Mouse (Mus musculus) bone marrow, adult 2 months (tissue): Measurements from ENCODE around the gene Gm10188. TPM values are rescaled to one million over a fixed set of nuclear protein-coding genes. Genes with fewer than 3 reads are reported as not detected.
A peak's percentile ranks its signal among the peaks of the same experiment; 100 is the strongest.

ENCODE experiments used
- H3K27ac ChIP-seq: fragments of 200-500 bp; 2 replicates; pipeline ENCODE4 v1.5.1; 2012; ENCODE audit warnings: low read depth, mild to moderate bottlenecking, control low read depth, inconsistent platforms, low read length; ENCODE audit not compliant: control insufficient read depth, poor library complexity, insufficient read depth
- H3K4me1 ChIP-seq: fragments of 200-500 bp; 2 replicates; pipeline ENCODE4 v1.6.1; 2011; ENCODE audit warnings: low read length; ENCODE audit not compliant: control insufficient read depth, insufficient read depth
- H3K4me3 ChIP-seq: fragments of 200-500 bp; replicated peaks from 2 replicates; pipeline ENCODE3; 2011; ENCODE audit warnings: mild to moderate bottlenecking, low read depth, low read length, control low read depth; ENCODE audit not compliant: control insufficient read depth
- CTCF ChIP-seq: fragments of 200-500 bp; IDR thresholded peaks from 2 replicates; pipeline ENCODE4 v1.5.1; 2011; ENCODE audit warnings: low read length, control low read depth; ENCODE audit not compliant: control insufficient read depth, insufficient read depth
- POLR2A ChIP-seq: fragments of 200-500 bp; IDR thresholded peaks from 2 replicates; pipeline ENCODE4 v1.6.1; 2011; ENCODE audit warnings: low read depth, mild to moderate bottlenecking, control low read depth, low read length, borderline replicate concordance; ENCODE audit not compliant: control insufficient read depth
- WGBS: fragments of 180-500 bp; shearing (Covaris S2); methylation state at CpG from one replicate; pipeline ENCODE4 v1.1.7; 2018; 5-methylcytosine and 5-hydroxymethylcytosine counted together
- polyA plus RNA-seq: library from polyadenylated mRNA; stranded (reverse); fragments of >200 nt; gene quantifications from 2 replicates; pipeline ENCODE4 v1.2.4, GENCODE M21; 2011; ENCODE audit warnings: low replicate concordance; ENCODE audit not compliant: missing spikeins, insufficient read depth, insufficient read length

The Gm10188 gene
- polyA plus RNA-seq, 1 experiment, result not detected

DNA sequence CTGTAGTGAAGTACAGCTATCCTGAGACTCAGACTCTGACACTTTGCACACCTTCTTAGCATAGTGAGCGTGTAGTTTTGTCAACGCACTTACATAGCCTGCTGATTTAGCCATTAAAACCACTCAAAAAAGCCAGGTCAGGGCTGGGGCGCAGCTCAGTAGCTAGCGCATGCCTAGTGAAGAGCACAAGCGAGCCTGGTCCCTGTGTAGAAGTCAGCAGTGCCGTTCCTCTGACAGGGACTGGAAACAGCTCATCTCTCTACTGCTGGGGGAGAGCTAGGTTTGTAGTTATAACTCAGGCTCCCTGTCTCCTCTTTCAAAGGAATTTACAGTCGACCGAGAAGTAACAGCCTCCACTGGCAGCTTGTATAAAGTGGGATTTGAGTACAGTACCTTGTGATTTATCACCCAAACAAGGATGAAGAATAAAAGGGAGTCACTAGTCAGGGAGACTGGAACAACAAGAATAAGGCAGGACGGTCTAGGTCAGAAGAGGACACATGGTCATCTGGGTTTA lies 5.2 kb upstream of the Gm10188 start:
- H3K4me3 ChIP-seq, result no peak overlapping the region
- TF ChIP-seq POLR2A, result no peak
- no peak for TF ChIP-seq CTCF
- H3K4me1 ChIP-seq, result no peaks in the 10 kb centered on the region; the same call in 1 of the 2 replicates
- no peak overlapping the region for H3K27ac ChIP-seq
- WGBS, result 64% methylated on average over 9 of the region's 9 CpGs

DNA sequence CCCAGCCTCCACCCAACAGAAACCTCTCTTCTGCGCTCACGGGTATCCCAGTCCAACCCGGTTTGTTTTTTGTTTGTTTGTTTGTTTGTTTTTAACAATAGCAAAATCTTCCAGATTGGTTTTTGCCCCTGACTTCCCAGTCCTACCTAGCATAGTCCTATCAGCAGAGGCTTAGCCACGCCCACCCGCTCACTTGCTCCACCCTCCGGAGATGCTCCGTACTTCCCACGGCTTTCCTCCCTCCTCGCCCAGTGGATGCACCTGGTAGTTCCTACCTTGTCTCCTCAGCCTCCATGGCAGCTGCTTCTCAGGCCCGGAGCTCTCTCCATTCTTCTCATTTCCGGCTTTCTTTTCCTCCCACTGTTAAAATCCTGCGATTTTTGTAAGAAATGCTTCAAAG lies 4.0 kb upstream of the Gm10188 start:
- WGBS, result 29% methylated on average over 12 of the region's 12 CpGs
- TF ChIP-seq POLR2A, result no peak
- no peak for TF ChIP-seq CTCF
- no peak overlapping the region for H3K4me3 ChIP-seq
- H3K4me1 ChIP-seq, result no peaks in the 10 kb centered on the region; the same call in 1 of the 2 replicates
- no peak overlapping the region for H3K27ac ChIP-seq

DNA sequence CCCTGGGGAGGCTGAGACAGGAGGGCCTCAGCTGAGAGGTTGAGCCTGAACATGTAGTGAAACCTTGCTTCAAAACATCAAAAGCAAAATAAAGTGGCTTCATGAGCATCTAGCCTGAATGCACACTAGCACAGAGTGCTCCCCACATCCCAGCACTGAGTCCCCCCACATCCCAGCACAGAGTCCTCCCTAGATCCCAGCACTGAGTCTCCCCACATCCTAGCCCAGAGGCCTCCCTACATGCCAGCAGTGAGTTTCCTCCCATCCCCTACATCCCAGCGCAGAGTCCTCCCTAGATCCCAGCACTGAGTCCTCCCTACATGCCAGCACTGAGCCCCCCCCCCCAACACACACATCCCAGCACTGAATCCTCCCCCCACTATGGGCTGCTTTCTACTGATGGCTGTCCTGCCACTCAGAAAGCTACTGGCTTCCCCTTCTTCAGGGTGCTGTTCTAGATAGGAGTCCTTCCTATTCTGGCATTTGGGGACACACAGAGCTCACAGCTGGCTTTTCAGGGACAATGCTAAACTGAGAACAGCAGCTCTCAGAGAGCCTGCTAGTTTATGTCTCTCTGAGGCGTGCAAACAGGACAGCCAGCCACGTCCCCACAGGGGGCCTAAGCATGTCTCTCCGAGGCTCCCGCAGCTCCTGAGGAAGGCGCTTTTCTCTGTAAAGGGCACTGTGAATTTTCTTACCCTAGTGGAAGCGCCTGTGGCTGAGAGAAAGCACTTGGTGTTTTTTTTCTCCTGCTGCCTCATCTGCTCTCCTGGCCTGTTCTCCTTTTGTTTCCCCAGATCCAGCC lies 2.1 kb upstream of the Gm10188 start:
- Histone ChIP-seq H3K4me1 (no peaks in the 10 kb centered on the region; the same call in 1 of the 2 replicates), H3K27ac (no peak overlapping the region), H3K4me3 (no peak overlapping the region)
- no peak for TF ChIP-seq POLR2A
- TF ChIP-seq CTCF, result no peak
- 74% methylated on average over 7 of the region's 7 CpGs for WGBS

DNA sequence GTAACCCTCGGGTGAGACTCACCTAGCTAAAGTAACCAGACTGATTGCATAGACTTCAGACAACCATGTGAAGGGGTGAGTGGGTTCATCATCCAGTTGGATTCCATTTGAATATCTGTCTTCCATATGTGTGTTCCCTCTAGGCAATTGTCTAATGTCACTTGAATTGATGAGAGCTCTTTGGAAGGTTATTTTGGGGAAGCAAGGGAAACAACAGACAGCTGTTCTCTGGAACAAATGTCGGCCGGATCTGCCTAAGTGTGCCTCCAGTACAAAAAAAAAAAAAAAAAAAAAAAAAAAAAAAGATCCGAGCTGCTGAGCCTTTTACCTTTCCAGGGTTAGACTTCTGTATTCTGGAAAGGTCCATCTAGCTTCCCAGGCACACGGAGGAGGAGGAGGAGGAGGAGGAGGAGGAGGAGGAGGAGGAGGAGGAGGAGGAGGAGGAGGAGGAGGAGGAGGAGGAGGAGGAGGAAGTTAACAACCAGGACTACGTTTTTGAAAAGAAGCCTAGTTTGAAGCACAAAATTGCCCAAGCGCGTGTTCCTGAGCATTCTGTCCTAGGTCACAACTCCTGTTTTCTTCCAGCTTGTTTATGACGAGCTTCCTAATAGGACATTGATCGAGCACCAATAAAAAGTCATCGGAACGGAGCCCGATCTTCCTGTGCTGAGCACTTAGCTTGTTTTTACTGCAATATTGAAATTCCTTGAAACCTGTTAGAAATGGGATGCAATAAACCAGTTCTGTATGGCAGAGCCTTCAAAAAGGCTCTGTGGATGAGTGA lies 3.1 kb downstream of the Gm10188 start:
- no peaks in the 10 kb centered on the region; the same call in 1 of the 2 replicates for H3K4me1 ChIP-seq
- WGBS, result 77% methylated on average over 12 of the region's 13 CpGs

DNA sequence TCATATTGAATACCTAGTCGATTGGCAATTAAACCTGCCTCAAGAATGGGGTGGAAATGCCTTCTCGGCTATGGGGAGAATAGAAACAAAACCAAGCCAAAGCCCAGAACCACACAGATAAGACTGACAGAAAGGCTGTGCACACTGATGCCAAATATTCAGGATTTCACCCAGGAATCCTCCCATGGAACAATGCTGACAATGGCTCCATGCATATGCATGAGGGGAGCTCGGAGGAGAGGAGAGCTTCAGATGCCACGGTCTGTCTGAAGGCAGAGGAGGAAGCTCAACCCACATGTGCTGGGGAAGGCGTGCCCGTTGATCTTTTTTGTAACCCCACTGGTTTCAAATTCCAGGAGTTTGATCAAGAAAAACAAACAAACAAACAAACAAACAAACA lies 7.4 kb downstream of the Gm10188 start:
- no peaks in the 10 kb centered on the region for H3K4me1 ChIP-seq
- no peak overlapping the region for H3K27ac ChIP-seq
- WGBS, result 41% methylated on average over 6 of the region's 6 CpGs
- H3K4me3 ChIP-seq, result no peak overlapping the region
- no peak for TF ChIP-seq POLR2A
- no peak for TF ChIP-seq CTCF

More for the DNA sequence above, 3.1 kb downstream of the Gm10188 start:
- TF ChIP-seq CTCF, result no peak
- no peak for TF ChIP-seq POLR2A
- H3K27ac ChIP-seq, result no peak overlapping the region
- no peak overlapping the region for H3K4me3 ChIP-seq

DNA sequence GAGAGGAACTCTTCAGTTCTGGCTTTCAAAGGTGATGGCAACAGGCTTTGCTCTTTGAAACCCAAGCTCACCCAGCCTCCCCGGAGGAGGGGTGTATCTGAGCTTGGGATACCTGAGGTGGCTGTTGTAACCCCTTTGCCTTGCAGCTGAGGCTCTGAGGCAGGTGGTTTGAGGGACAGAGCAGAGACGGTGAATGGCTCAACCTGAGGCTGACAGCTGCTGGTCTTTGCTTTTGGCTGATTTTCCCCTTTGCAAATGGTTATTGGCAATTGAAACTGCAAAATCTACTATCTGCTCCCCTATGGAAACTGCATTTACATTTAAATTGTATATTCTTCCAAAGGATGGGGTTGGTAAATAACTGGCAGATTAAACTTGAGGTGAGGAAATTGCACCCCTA lies 7.9 kb downstream of the Gm10188 start:
- H3K4me1 ChIP-seq, result no peaks in the 10 kb centered on the region
- WGBS, result 44% methylated on average over 2 of the region's 2 CpGs
- TF ChIP-seq CTCF (no peak), POLR2A (no peak)
- H3K4me3 ChIP-seq, result no peak overlapping the region
- no peak overlapping the region for H3K27ac ChIP-seq

DNA sequence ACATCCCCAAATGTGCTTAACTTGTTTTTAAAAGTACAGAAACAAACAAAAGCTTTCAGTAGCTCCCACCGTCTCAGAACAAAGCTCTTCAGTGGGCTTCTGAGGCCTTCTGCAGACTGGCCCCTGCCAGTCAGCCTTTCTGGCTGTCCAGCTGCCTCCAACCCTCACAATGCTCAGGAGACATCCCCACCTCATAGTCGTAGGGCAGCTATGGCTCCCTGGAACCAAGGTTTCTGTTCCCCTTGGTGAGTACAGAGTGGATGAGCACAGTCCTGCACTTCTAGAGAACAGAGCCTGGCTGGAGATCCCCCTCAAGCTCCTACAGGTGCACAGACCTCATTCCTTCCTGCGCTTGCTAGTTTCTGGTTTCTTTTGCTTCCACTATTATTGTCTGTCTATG lies 13.3 kb downstream of the Gm10188 start:
- WGBS, result 66% methylated on average over 3 of the region's 3 CpGs
- no peak overlapping the region for H3K27ac ChIP-seq
- H3K4me3 ChIP-seq, result no peak overlapping the region
- TF ChIP-seq POLR2A, result no peak
- TF ChIP-seq CTCF, result no peak
- no peaks in the 10 kb centered on the region for H3K4me1 ChIP-seq

DNA sequence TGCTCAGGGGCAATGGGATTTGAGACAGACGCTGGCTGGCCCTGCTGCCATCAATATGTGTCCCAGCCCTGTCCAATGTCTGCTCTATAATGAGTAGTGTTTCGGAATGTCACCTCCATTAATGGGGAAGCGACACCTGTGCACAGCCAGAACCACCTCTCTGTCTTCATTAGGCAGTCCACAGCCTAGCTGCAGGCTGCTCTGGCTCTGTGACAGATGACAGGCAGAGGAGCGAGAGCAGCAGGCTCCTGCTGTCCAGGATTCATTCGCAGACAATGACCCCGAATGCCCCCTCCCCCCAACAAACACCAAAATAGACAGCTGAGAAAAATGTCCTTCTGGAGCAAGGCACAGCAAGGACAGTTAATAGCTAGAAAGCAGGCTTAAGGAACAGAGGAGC lies 16.5 kb downstream of the Gm10188 start:
- WGBS, result 65% methylated on average over 6 of the region's 6 CpGs
- Histone ChIP-seq H3K4me1 (no peaks in the 10 kb centered on the region), H3K27ac (no peak overlapping the region), H3K4me3 (no peak overlapping the region)
- TF ChIP-seq CTCF (no peak), POLR2A (no peak)

DNA sequence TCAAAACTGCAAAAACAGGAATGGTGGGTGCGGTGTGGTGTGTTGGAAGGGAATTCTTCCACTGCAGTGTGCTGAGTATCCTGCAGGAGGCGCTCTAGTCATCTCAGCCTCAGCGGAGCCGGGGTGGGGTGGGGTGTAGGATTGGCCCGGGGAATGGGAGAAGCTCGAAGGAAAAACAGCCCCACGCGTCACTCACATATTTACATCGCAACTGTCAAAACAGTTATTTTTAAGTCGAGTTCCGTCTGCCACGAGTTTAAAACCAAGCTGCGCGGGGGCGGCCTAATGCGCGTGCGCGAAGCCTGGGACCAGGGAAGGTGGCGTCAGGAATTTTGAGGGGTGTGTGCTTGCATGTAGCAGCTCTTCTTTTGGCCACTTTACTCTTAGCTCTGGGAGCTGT lies 17.3 kb downstream of the Gm10188 start:
- 7% methylated on average over 20 of the region's 20 CpGs for WGBS
- no peak overlapping the region for H3K4me3 ChIP-seq

More for the DNA sequence above, 17.3 kb downstream of the Gm10188 start:
- Histone ChIP-seq H3K4me1 (no peaks in the 10 kb centered on the region), H3K27ac (no peak overlapping the region)
- TF ChIP-seq CTCF, result peak; percentile 52; the same call in 1 of the 2 replicates
- TF ChIP-seq POLR2A, result no peak
